Mouse (Mus musculus) duodenum, adult 2 months (tissue): ENCODE data around the gene H2afy. TPM values are rescaled to one million over a fixed set of nuclear protein-coding genes. Genes with fewer than 3 reads are reported as not detected.

Source experiments
- polyA plus RNA-seq: library from polyadenylated mRNA; depleted of rRNA; stranded (reverse); fragments of >200 nt; gene quantifications from 2 replicates; pipeline ENCODE4 v1.2.3, GENCODE M21; 2012; ENCODE audit warnings: low replicate concordance; rRNA removed

H2afy gene
- polyA plus RNA-seq, result 84.7 and 100 TPM in 2 replicates

GRCm38 (mm10) chr13:56136200-56136599 lies at the start of gene H2afy:
H2afy (minus strand) TSS chr13:56136361.

GRCm38 (mm10) chr13:56178416-56179035 lies 42.4 kb upstream of the H2afy start, which contains the start of gene Tifab:
Tifab (minus strand) TSS chr13:56178885.

Other genes with a start within 250 kb of the H2afy start
- gene Tifab, start 42.5 kb upstream of the H2afy start, polyA plus RNA-seq, result 5.0 and 5.8 TPM in 2 replicates
- not detected in 2 replicates for gene Neurog1, start 115.8 kb upstream of the H2afy start, polyA plus RNA-seq
- 46.7 and 90.7 TPM in 2 replicates for gene Cxcl14, start 160.2 kb upstream of the H2afy start, polyA plus RNA-seq